21 mouse cellular contexts compared by ENCODE assay signal in genomic region chr4:21974126-21974525, GRCm38 (mm10). TPM values are rescaled to one million over a fixed set of nuclear protein-coding genes. Genes with fewer than 3 reads are reported as not detected.
DNase-seq lines count a peak whose midpoint lies in the region; ATAC-seq and TF ChIP-seq lines count a peak whose summit lies in the region.
"Had no signal": no experiment of that assay in that cellular context is flagged by ENCODE, and none has a peak within 500 bp of the region (broad histone marks: within the 10 kb centered on the region; RNA-seq: fewer than 3 reads in every experiment).

No protein-coding gene starts in this region.

- H3K27me3 ChIP-seq in hindbrain, postnatal 0 days (ENCODE audit: insufficient read depth, low read length) = no peaks in the 10 kb centered on the region
- no peaks in the 10 kb centered on the region for H3K27me3 ChIP-seq in hindbrain, embryonic 16.5 days (replicated peaks; ENCODE audit: control insufficient read depth, insufficient read depth, low read length)
- H3K27me3 ChIP-seq: hindbrain, embryonic 15.5 days; limb, embryonic 13.5 days; liver, embryonic 15.5 days; megakaryocyte, embryonic 14.5 days; neural tube, embryonic 12.5 days had no signal

- H3K4me3 ChIP-seq in hindbrain, postnatal 0 days (ENCODE audit: low read length) = no peak overlapping the region
- no peak overlapping the region for H3K4me3 ChIP-seq in hindbrain, embryonic 16.5 days (ENCODE audit: low read length)
- H3K4me3 ChIP-seq: heart, embryonic 10.5 days; hindbrain, embryonic 15.5 days; limb, embryonic 13.5 days; liver, embryonic 15.5 days; megakaryocyte, embryonic 14.5 days; neural tube, embryonic 12.5 days had no signal

- 43% methylated on average over 3 of the region's 3 CpGs for WGBS in hindbrain, postnatal 0 days
- 38% methylated on average over 3 of the region's 3 CpGs for WGBS in hindbrain, embryonic 16.5 days

- TF ChIP-seq CTCF in hindbrain, postnatal 0 days (IDR thresholded peaks at IDR 0.05; ENCODE audit: low read depth) = no peak

- no peaks in the 10 kb centered on the region for H3K36me3 ChIP-seq in hindbrain, postnatal 0 days (ENCODE audit: insufficient read depth, low read length)
- H3K36me3 ChIP-seq in hindbrain, embryonic 16.5 days (ENCODE audit: control insufficient read depth, insufficient read depth, low read length) = 0 out of 2 replicates have a peak, but pooled peaks cover 4% of the 10 kb centered on the region
- H3K36me3 ChIP-seq: hindbrain, embryonic 15.5 days; liver, embryonic 15.5 days had no signal

- no peak for ATAC-seq in hindbrain, postnatal 0 days
- no peak for ATAC-seq in hindbrain, embryonic 16.5 days

- no peaks in the 10 kb centered on the region for H3K9me3 ChIP-seq in hindbrain, postnatal 0 days (ENCODE audit: low read length)
- no peaks in the 10 kb centered on the region for H3K9me3 ChIP-seq in hindbrain, embryonic 16.5 days (ENCODE audit: control insufficient read depth, low read length)
- H3K9me3 ChIP-seq: heart, embryonic 10.5 days; hindbrain, embryonic 15.5 days; limb, embryonic 13.5 days; liver, embryonic 15.5 days; neural tube, embryonic 12.5 days had no signal

- no peak overlapping the region for H3K9ac ChIP-seq in hindbrain, postnatal 0 days (replicated peaks; ENCODE audit: low read length)
- no peak overlapping the region for H3K9ac ChIP-seq in hindbrain, embryonic 16.5 days (ENCODE audit: low read depth, low read length)
- H3K9ac ChIP-seq: hindbrain, embryonic 15.5 days; limb, embryonic 13.5 days; liver, embryonic 15.5 days; neural tube, embryonic 12.5 days had no signal

- peak; percentile 46 for DNase-seq in hindbrain, postnatal 0 days (ENCODE audit: low spot score)
- DNase-seq in NIH3T3 (ENCODE audit: low read depth) = peak; percentile 43
- DNase-seq in cerebellum, adult 11-12 months = peak; percentile 56
- peak; percentile 47 to 66 for DNase-seq in cerebellum, postnatal 25 days
- no peak for DNase-seq in right cerebral cortex, adult 2 months (ENCODE audit: low spot score in 2 of 2)
- no peak for DNase-seq in frontal cortex, postnatal 10 days (ENCODE audit: low spot score in 2 of 2)
- DNase-seq: adrenal gland, postnatal 10 days; gastrocnemius, postnatal 25 days; heart, postnatal 10 days; kidney, adult 11 months; kidney, postnatal 10 days; lung, postnatal 10 days; spleen, adult 18-20 months had no signal

- no peak overlapping the region for H3K27ac ChIP-seq in hindbrain, postnatal 0 days
- H3K27ac ChIP-seq in hindbrain, embryonic 16.5 days (ENCODE audit: low read depth, low read length) = no peak overlapping the region
- H3K27ac ChIP-seq: heart, embryonic 10.5 days; hindbrain, embryonic 15.5 days; limb, embryonic 13.5 days; liver, embryonic 15.5 days; neural tube, embryonic 12.5 days had no signal

- no peak overlapping the region for H3K4me2 ChIP-seq in hindbrain, postnatal 0 days (ENCODE audit: low read depth, low read length)
- no peak overlapping the region for H3K4me2 ChIP-seq in hindbrain, embryonic 16.5 days (ENCODE audit: low read length)
- H3K4me2 ChIP-seq: hindbrain, embryonic 15.5 days; limb, embryonic 13.5 days; liver, embryonic 15.5 days; neural tube, embryonic 12.5 days had no signal

- H3K4me1 ChIP-seq in hindbrain, postnatal 0 days (ENCODE audit: insufficient read depth, low read length) = no peaks in the 10 kb centered on the region
- H3K4me1 ChIP-seq in hindbrain, embryonic 16.5 days (ENCODE audit: control insufficient read depth, insufficient read depth, low read depth, low read length) = no peaks in the 10 kb centered on the region; the same call in 1 of the 2 replicates
- H3K4me1 ChIP-seq: hindbrain, embryonic 15.5 days; liver, embryonic 15.5 days; megakaryocyte, embryonic 14.5 days; neural tube, embryonic 12.5 days had no signal

RNA-seq across cellular contexts. Expression of gene Faxc, which starts 43.0 kb away (rescaled TPM):
- total RNA-seq in hindbrain, postnatal 0 days (2014; rRNA removed) = 52.7 and 67.4 TPM in 2 replicates
- polyA plus RNA-seq in hindbrain, postnatal 0 days (2015; fragmentation: Nextera tagmentation; extraction: Ambion mirVana) = 8.6 and 10.5 TPM in 2 replicates
- 12.5 and 17.0 TPM in 2 replicates for polyA plus RNA-seq in hindbrain, embryonic 16.5 days (2015; fragmentation: Nextera tagmentation; extraction: Ambion mirVana)
- total RNA-seq: monocyte, adult 5-6 weeks had no signal

Comparison
In these comparisons a context has a peak if more than half of its experiments do, and no peak if none do; other contexts are left out.
1. DNase-seq: peak in hindbrain, postnatal 0 days (single experiment), NIH3T3 (single experiment), cerebellum, adult 11-12 months (single experiment) and cerebellum, postnatal 25 days (2 of 2); none in right cerebral cortex, adult 2 months (0 of 2) and frontal cortex, postnatal 10 days (0 of 2).